Mouse (Mus musculus): ENCODE measurements around the gene Mapk10. TPM values are rescaled to one million over a fixed set of nuclear protein-coding genes. Genes with fewer than 3 reads are reported as not detected.

Gene Mapk10
- total and polyA plus RNA-seq, 3 experiments, result 0.10 to 0.95 (median 0.47) TPM

DNA sequence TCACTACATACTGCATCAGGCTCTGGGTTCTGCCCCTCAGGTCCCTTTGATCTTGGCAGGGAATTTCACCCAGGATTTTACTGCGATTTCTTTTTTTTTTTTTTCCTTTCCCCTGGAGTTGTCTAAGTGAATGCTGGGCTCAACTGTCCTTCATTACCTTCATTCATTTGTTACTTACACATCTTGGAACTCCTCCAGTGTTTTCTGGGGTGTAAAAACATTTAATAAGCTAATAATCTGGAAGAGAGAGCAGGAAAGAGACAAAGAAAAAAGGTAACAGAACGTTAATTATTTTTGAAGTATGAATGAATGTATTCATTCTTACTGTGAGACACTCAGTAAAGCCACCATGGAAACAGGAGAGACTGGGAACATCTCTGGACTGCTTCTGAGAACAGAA lies 219.4 kb downstream of the Mapk10 start:
- Histone ChIP-seq H3K4me1 (ENCODE audit: control insufficient read depth in 1 of 2, insufficient read depth in 2 of 2) (0 out of 4 replicates have a peak, but pooled peaks cover 0 to 3% of the 10 kb centered on the region in 2 experiments), H3K4me3 (replicated peaks in 1 of 3; ENCODE audit: low read depth in 2 of 3, low read length in 2 of 3, poor library complexity in 1 of 3) (no peak overlapping the region), H3K36me3 (replicated peaks in 1 of 2; ENCODE audit: control insufficient read depth in 1 of 2, insufficient read depth in 1 of 2, low read length in 1 of 2) (no peaks in the 10 kb centered on the region), H3K4me2 (ENCODE audit: insufficient read depth, low read depth, poor library complexity, severe bottlenecking) (no peak overlapping the region), H3K27ac (ENCODE audit: insufficient read depth, low read depth) (no peak overlapping the region), H3K9me3 (replicated peaks; ENCODE audit: low read length) (no peaks in the 10 kb centered on the region), H3K27me3 (replicated peaks) (no peaks in the 10 kb centered on the region), H3K9ac (ENCODE audit: insufficient read depth, low read depth) (no peak overlapping the region), H3K79me2 (replicated peaks; ENCODE audit: control insufficient read depth, extremely low read depth, insufficient read depth, poor library complexity, severe bottlenecking) (no peaks in the 10 kb centered on the region)
- dilution Hi-C loops (cut with MboI; ENCODE audit: extremely low pct_ligation_motif_present, extremely low pct_unique_long_range_greater_than_20kb, low sequenced_read_pairs) (no loop called here), in situ Hi-C loops (cut with MboI; ENCODE audit: low pct_ligation_motif_present, low pct_unique_long_range_greater_than_20kb, low sequenced_read_pairs) (no loop called here)
- TF ChIP-seq ZNF384 (IDR thresholded peaks at IDR 0.05; ENCODE audit: low read depth, low read length) (no peak), POLR2A (IDR thresholded peaks at IDR 0.05; ENCODE audit: low read depth, low read length) (no peak)
- DNase-seq (ENCODE audit: extremely low read depth), result no peak

DNA sequence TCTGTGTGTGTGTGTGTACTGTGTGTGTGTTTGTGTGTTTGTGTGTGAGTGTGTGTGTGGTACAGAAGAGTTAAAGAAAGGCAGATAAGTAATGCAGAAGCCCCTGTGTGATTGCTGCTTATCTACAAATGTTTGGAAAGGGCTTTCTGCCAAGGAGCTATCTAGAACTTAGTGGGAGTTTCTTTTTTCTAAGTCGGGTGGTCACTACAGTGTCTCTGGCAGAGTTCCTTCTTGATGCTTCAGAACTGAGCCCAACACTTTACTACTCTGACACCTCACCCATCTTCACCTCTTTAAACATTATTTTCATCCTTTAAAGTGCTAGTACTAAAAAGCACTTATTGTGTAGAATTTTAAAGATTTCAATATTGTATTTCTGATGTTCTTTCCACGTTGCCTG lies 232.8 kb downstream of the Mapk10 start:
- Histone ChIP-seq H3K4me3 (replicated peaks in 1 of 3; ENCODE audit: low read depth in 2 of 3, low read length in 2 of 3, poor library complexity in 1 of 3) (no peak overlapping the region), H3K27me3 (replicated peaks) (no peaks in the 10 kb centered on the region), H3K36me3 (replicated peaks in 1 of 2; ENCODE audit: control insufficient read depth in 1 of 2, insufficient read depth in 1 of 2, low read length in 1 of 2) (no peaks in the 10 kb centered on the region), H3K79me2 (replicated peaks; ENCODE audit: control insufficient read depth, extremely low read depth, insufficient read depth, poor library complexity, severe bottlenecking) (no peaks in the 10 kb centered on the region), H3K4me2 (ENCODE audit: insufficient read depth, low read depth, poor library complexity, severe bottlenecking) (no peak overlapping the region), H3K27ac (ENCODE audit: insufficient read depth, low read depth) (no peak overlapping the region), H3K9ac (ENCODE audit: insufficient read depth, low read depth) (no peak overlapping the region), H3K9me3 (replicated peaks; ENCODE audit: low read length) (no peaks in the 10 kb centered on the region), H3K4me1 (ENCODE audit: control insufficient read depth in 1 of 2, insufficient read depth in 2 of 2) (peaks cover 5 to 16% of the 10 kb centered on the region in 2 experiments; a peak in 3 of 4 replicates)
- dilution Hi-C loops (cut with MboI; ENCODE audit: extremely low pct_ligation_motif_present, extremely low pct_unique_long_range_greater_than_20kb, low sequenced_read_pairs), result no loop called here
- no peak for TF ChIP-seq ZNF384 (IDR thresholded peaks at IDR 0.05; ENCODE audit: low read depth, low read length)
- TF ChIP-seq POLR2AphosphoS2 (IDR thresholded peaks at IDR 0.05; ENCODE audit: low read depth, low read length), result no peak
- no peak for TF ChIP-seq USF2 (conservative IDR thresholded peaks at IDR 0.05; ENCODE audit: low read depth, low read length)
- in situ Hi-C loops (cut with MboI; ENCODE audit: low pct_ligation_motif_present, low pct_unique_long_range_greater_than_20kb, low sequenced_read_pairs), result no loop called here
- DNase-seq (ENCODE audit: extremely low read depth), result no peak

DNA sequence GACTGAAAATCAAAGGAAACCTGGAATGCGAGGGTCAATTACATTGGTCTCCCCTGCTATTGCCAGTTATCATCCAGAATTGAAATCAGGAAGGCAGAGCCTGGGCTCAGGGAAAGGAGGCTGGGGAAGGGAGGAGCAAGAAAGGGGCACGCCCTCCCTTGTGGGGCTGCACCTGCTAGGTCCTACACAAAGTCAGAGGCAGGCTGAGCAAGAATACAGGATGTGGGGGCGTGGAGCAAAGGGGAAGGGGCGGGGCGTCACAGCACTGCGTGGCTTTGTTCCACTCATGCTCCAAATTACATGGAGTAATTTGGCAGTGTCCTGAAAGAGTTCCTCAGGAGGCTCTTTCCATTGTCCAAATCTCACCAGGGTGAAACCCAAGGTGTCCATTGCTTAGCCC lies 234.0 kb downstream of the Mapk10 start:
- TF ChIP-seq UBTF (IDR thresholded peaks at IDR 0.05; ENCODE audit: low read depth, low read length), result no peak
- TF ChIP-seq SIN3A (IDR thresholded peaks at IDR 0.05; ENCODE audit: low read length), result no peak
- TF ChIP-seq JUND (conservative IDR thresholded peaks at IDR 0.05; ENCODE audit: low read depth, low read length), result no peak
- no peak for TF ChIP-seq USF1 (IDR thresholded peaks at IDR 0.05; ENCODE audit: low read depth, low read length)
- no peak for TF ChIP-seq MAZ (IDR thresholded peaks at IDR 0.05; ENCODE audit: low read depth, low read length)
- TF ChIP-seq ZKSCAN1 (IDR thresholded peaks at IDR 0.05; ENCODE audit: borderline replicate concordance, low read depth, low read length), result no peak
- TF ChIP-seq BHLHE40 (IDR thresholded peaks at IDR 0.05; ENCODE audit: low read depth, low read length), result no peak
- no peak for TF ChIP-seq JUN (IDR thresholded peaks at IDR 0.05; ENCODE audit: insufficient read depth, low read depth, low read length)
- TF ChIP-seq NELFE (IDR thresholded peaks at IDR 0.05; ENCODE audit: low read depth, low read length), result no peak
- no peak for TF ChIP-seq MAFK (IDR thresholded peaks at IDR 0.05; ENCODE audit: insufficient replicate concordance, low read length)
- H3K9me3 ChIP-seq (replicated peaks; ENCODE audit: low read length), result no peaks in the 10 kb centered on the region
- no peak overlapping the region for H3K27ac ChIP-seq (ENCODE audit: insufficient read depth, low read depth)
- in situ Hi-C loops (cut with MboI; ENCODE audit: low pct_ligation_motif_present, low pct_unique_long_range_greater_than_20kb, low sequenced_read_pairs), result no loop called here
- dilution Hi-C loops (cut with MboI; ENCODE audit: extremely low pct_ligation_motif_present, extremely low pct_unique_long_range_greater_than_20kb, low sequenced_read_pairs), result no loop called here
- peaks cover 5 to 16% of the 10 kb centered on the region in 2 experiments; a peak in 3 of 4 replicates for H3K4me1 ChIP-seq (ENCODE audit: control insufficient read depth in 1 of 2, insufficient read depth in 2 of 2)
- no peak overlapping the region for H3K9ac ChIP-seq (ENCODE audit: insufficient read depth, low read depth)
- peak; percentile 65 for DNase-seq (ENCODE audit: extremely low read depth)
- no peaks in the 10 kb centered on the region for H3K36me3 ChIP-seq (replicated peaks in 1 of 2; ENCODE audit: control insufficient read depth in 1 of 2, insufficient read depth in 1 of 2, low read length in 1 of 2)
- H3K27me3 ChIP-seq (replicated peaks), result no peaks in the 10 kb centered on the region
- peak overlapping the region; percentile 57 for H3K4me2 ChIP-seq (ENCODE audit: insufficient read depth, low read depth, poor library complexity, severe bottlenecking)
- peak overlapping the region in 2 of 3 experiments; percentile 24 to 35 for H3K4me3 ChIP-seq (replicated peaks in 1 of 3; ENCODE audit: low read depth in 2 of 3, low read length in 2 of 3, poor library complexity in 1 of 3)
- H3K79me2 ChIP-seq (replicated peaks; ENCODE audit: control insufficient read depth, extremely low read depth, insufficient read depth, poor library complexity, severe bottlenecking), result no peaks in the 10 kb centered on the region
